Mouse (Mus musculus): ENCODE data around the gene Kif1bp.

Gene Kif1bp

GRCm38 (mm10) chr10:62556558-62556901 lies 21.7 kb downstream of the Kif1bp start:
- DNase-seq (ENCODE audit: extremely low spot score), result no peak

GRCm38 (mm10) chr10:62555705-62556557 lies 22.3 kb downstream of the Kif1bp start:
- no peak for DNase-seq (ENCODE audit: extremely low spot score)

- no peak for DNase-seq (ENCODE audit: extremely low spot score)
Observed at GRCm38 (mm10) chr10:62553611-62554091, 24.6 kb downstream of the Kif1bp start.

- no peak for DNase-seq (ENCODE audit: extremely low spot score)
Observed at GRCm38 (mm10) chr10:62550787-62551300, 27.4 kb downstream of the Kif1bp start.

GRCm38 (mm10) chr10:62549523-62550166 lies 28.6 kb downstream of the Kif1bp start:
- DNase-seq (ENCODE audit: extremely low spot score), result peak; percentile 66

- no peak for DNase-seq (ENCODE audit: extremely low spot score)
Observed at GRCm38 (mm10) chr10:62546441-62546840, 31.8 kb downstream of the Kif1bp start.

- DNase-seq (ENCODE audit: extremely low spot score), result no peak
Observed at GRCm38 (mm10) chr10:62545759-62546158, 32.5 kb downstream of the Kif1bp start.

GRCm38 (mm10) chr10:62544316-62544715 lies 33.9 kb downstream of the Kif1bp start:
- no peak for DNase-seq (ENCODE audit: extremely low spot score)

GRCm38 (mm10) chr10:62543399-62543808 lies 34.9 kb downstream of the Kif1bp start:
- no peak for DNase-seq (ENCODE audit: extremely low spot score)

- DNase-seq (ENCODE audit: extremely low spot score), result no peak
Observed at GRCm38 (mm10) chr10:62542928-62543327, 35.3 kb downstream of the Kif1bp start.

- DNase-seq (ENCODE audit: extremely low spot score), result no peak
Observed at GRCm38 (mm10) chr10:62542507-62542906, 35.8 kb downstream of the Kif1bp start.

GRCm38 (mm10) chr10:62541499-62541898 lies 36.8 kb downstream of the Kif1bp start:
- DNase-seq (ENCODE audit: extremely low spot score), result no peak

- DNase-seq (ENCODE audit: extremely low spot score), result no peak
Observed at GRCm38 (mm10) chr10:62540800-62541199, 37.5 kb downstream of the Kif1bp start.

GRCm38 (mm10) chr10:62534509-62534908 lies 43.7 kb downstream of the Kif1bp start:
- no peak for DNase-seq (ENCODE audit: extremely low spot score)

- no peak for DNase-seq (ENCODE audit: extremely low spot score)
Observed at GRCm38 (mm10) chr10:62532832-62533231, 45.4 kb downstream of the Kif1bp start.

GRCm38 (mm10) chr10:62530183-62530582 lies 48.1 kb downstream of the Kif1bp start:
- DNase-seq (ENCODE audit: extremely low spot score), result no peak

GRCm38 (mm10) chr10:62527351-62527750 lies 50.9 kb downstream of the Kif1bp start, which contains the start of gene Srgn:
Gene Srgn, minus strand, starts transcription at chr10:62527451.
- DNase-seq (ENCODE audit: extremely low spot score), result no peak

GRCm38 (mm10) chr10:62522346-62522950 lies 55.8 kb downstream of the Kif1bp start:
- no peak for DNase-seq (ENCODE audit: extremely low spot score)

GRCm38 (mm10) chr10:62521763-62522162 lies 56.5 kb downstream of the Kif1bp start:
- no peak for DNase-seq (ENCODE audit: extremely low spot score)

- no peak for DNase-seq (ENCODE audit: extremely low spot score)
Observed at GRCm38 (mm10) chr10:62520911-62521310, 57.3 kb downstream of the Kif1bp start.

GRCm38 (mm10) chr10:62517511-62517910 lies 60.7 kb downstream of the Kif1bp start:
- DNase-seq (ENCODE audit: extremely low spot score), result no peak

GRCm38 (mm10) chr10:62512855-62513254 lies 65.4 kb downstream of the Kif1bp start:
- no peak for DNase-seq (ENCODE audit: extremely low spot score)

All from embryo, embryonic 9.5 days (tissue).